Mouse (Mus musculus) spleen, adult 2 months (tissue): ENCODE measurements at regions not wholly inside any gene's neighbourhood (a gene's known extent, or its start where the extent isn't known, plus 50 kb on each side); places are given as distances from the start of the nearest gene placed in this dataset.

Experiments used
- CTCF ChIP-seq: fragments of 200-500 bp; IDR thresholded peaks from 2 replicates; pipeline ENCODE4 v1.5.1; 2011; ENCODE audit warnings: mild to moderate bottlenecking, inconsistent platforms; ENCODE audit not compliant: insufficient read depth, insufficient read length, insufficient replicate concordance; ENCODE audit errors: extremely low read depth
- POLR2A ChIP-seq: fragments of 200-500 bp; IDR thresholded peaks from 2 replicates; pipeline ENCODE4 v1.6.1; 2011; ENCODE audit warnings: low read depth, low read length, inconsistent platforms

DNA sequence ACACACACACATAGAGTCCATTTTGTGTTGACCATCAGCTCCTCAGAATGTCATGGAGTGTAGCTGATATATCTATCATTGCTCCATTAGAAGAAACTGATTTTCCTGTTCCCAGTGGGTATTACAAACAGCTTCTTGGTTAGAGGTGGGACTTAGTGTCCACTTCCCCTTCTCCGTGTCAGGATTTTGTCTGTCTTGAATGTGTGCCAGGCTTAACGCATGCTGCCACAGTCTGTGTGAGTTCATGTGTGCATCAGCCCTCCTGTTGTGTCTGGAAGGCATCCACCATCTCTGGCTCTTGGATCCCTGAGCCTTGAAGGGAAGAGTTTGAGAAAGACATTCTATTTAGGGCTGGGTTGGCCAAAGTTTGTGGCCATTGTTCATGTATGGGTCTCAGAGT lies 57.2 kb upstream of the Slc1a1 start:
- TF ChIP-seq POLR2A: no peak
- no peak for TF ChIP-seq CTCF
